ENCODE assay signal across 8 mouse cellular contexts in genomic region chr7:140844905-140845665, GRCm38 (mm10). TPM values are rescaled to one million over a fixed set of nuclear protein-coding genes. Genes with fewer than 3 reads are reported as not detected.
A peak's percentile ranks its signal among the peaks of the same experiment; 100 is the strongest.
DNase-seq lines count a peak whose midpoint lies in the region; ATAC-seq lines count a peak whose summit lies in the region.

Gene Scgb1c1, plus strand, starts transcription at chr7:140845547.

- 29% methylated on average over 14 of the region's 14 CpGs for WGBS in intestine, embryonic 14.5 days

- no peak within 1 kb of the TSS for H3K27ac ChIP-seq in intestine, embryonic 14.5 days (ENCODE audit: low read depth)

- H3K4me3 ChIP-seq in intestine, embryonic 14.5 days (ENCODE audit: low read depth, low read length): no peak within 1 kb of the TSS

- H3K4me2 ChIP-seq in intestine, embryonic 14.5 days (ENCODE audit: low read length): no peak within 1 kb of the TSS

- H3K27me3 ChIP-seq in intestine, embryonic 14.5 days (replicated peaks; ENCODE audit: control insufficient read depth, insufficient read depth, low read length): peaks cover 8% of the 10 kb centered on the region; the same call in 1 of the 2 replicates

- H3K9me3 ChIP-seq in intestine, embryonic 14.5 days (ENCODE audit: control insufficient read depth, low read length): no peaks in the 10 kb centered on the region

- DNase-seq in adipocyte (ENCODE audit: low spot score): peak; percentile 89
- peak; percentile 91 for DNase-seq in embryo, embryonic 10 days (ENCODE audit: low spot score)
- peak; percentile 91 for DNase-seq in gastrocnemius, postnatal 14 days
- DNase-seq in intestine, embryonic 14.5 days (ENCODE audit: low spot score): peak; percentile 99
- DNase-seq in left cerebral cortex, postnatal 14 days (ENCODE audit: low spot score in 2 of 2): peak; percentile 87 to 92
- peak; percentile 86 to 94 for DNase-seq in right cerebral cortex, postnatal 10 days (ENCODE audit: low spot score in 2 of 2)
- peak; percentile 82 for DNase-seq in urinary bladder, postnatal 10 days (ENCODE audit: low spot score)

- no peaks in the 10 kb centered on the region for H3K36me3 ChIP-seq in intestine, embryonic 14.5 days (ENCODE audit: control insufficient read depth, insufficient read depth, low read length)

- ATAC-seq in intestine, embryonic 14.5 days (replicated peaks; ENCODE audit: low FRiP score, low TSS enrichment, low read depth): peak; percentile 78
- ATAC-seq in megakaryocyte-erythroid progenitor cell, adult 5-6 weeks (replicated peaks; ENCODE audit: low FRiP score, low TSS enrichment, poor library complexity, severe bottlenecking): peak; percentile 71

- intact Hi-C loops in gastrocnemius, postnatal 14 days (cut with DNase I; ENCODE audit: low total_unique reads): loop anchor here (1.0 to 5.0 kb wide), 2 partner anchors 59 to 207 kb away; no protein-coding TSS in a partner anchor
- intact Hi-C loops in left cerebral cortex, postnatal 14 days (cut with DNase I): loop anchor here (1.0 to 10.0 kb wide), 3 partner anchors 58 to 330 kb away; partner anchors contain the start of gene Rnh1

- H3K9ac ChIP-seq in intestine, embryonic 14.5 days (ENCODE audit: low read length): no peak within 1 kb of the TSS

- no peaks in the 10 kb centered on the region for H3K4me1 ChIP-seq in intestine, embryonic 14.5 days (replicated peaks; ENCODE audit: control insufficient read depth, insufficient read depth, low read length)

RNA-seq across cellular contexts. Expression of gene Scgb1c1, which starts in this region (rescaled TPM):
- total RNA-seq in gastrocnemius, postnatal 14 days (2021): not detected
- not detected in 2 replicates for polyA plus RNA-seq in intestine, embryonic 14.5 days (2014; fragmentation: Nextera tagmentation; extraction: Ambion mirVana)
- not detected for total RNA-seq in left cerebral cortex, postnatal 14 days (2021)
- not detected in 2 replicates for total RNA-seq in megakaryocyte-erythroid progenitor cell, adult 5-6 weeks (2014; fragmentation: Nextera tagmentation)
- not detected in 2 replicates for total RNA-seq in megakaryocyte-erythroid progenitor cell, adult 5-6 weeks (2017)

Comparison
In these comparisons a context has a peak if more than half of its experiments do, and no peak if none do; other contexts are left out.
1. Peak in DNase-seq in gastrocnemius, postnatal 14 days; RNA of the gene not detected or under 1 TPM.
2. Peak in DNase-seq and ATAC-seq in intestine, embryonic 14.5 days; RNA of the gene not detected or under 1 TPM.
3. Peak in DNase-seq in left cerebral cortex, postnatal 14 days; RNA of the gene not detected or under 1 TPM.
4. Peak in ATAC-seq in megakaryocyte-erythroid progenitor cell, adult 5-6 weeks; RNA of the gene not detected or under 1 TPM.